Mouse (Mus musculus) CH12.LX (cell line): ENCODE results near the gene Ndufs1.

Experiments
- BHLHE40 ChIP-seq: IDR thresholded peaks from 2 replicates; pipeline ENCODE4 v1.6.1; 2011; ENCODE audit warnings: mild to moderate bottlenecking, low read depth, low read length, improper control_type of control experiment
- E2F4 ChIP-seq: IDR thresholded peaks from 2 replicates; pipeline ENCODE4 v1.6.1; 2011; ENCODE audit warnings: low read depth, low read length, improper control_type of control experiment; ENCODE audit not compliant: insufficient replicate concordance
- USF2 ChIP-seq: conservative IDR thresholded peaks from 2 replicates; pipeline ENCODE4 v1.6.1; 2011; ENCODE audit warnings: low read depth, low read length, improper control_type of control experiment

DNA sequence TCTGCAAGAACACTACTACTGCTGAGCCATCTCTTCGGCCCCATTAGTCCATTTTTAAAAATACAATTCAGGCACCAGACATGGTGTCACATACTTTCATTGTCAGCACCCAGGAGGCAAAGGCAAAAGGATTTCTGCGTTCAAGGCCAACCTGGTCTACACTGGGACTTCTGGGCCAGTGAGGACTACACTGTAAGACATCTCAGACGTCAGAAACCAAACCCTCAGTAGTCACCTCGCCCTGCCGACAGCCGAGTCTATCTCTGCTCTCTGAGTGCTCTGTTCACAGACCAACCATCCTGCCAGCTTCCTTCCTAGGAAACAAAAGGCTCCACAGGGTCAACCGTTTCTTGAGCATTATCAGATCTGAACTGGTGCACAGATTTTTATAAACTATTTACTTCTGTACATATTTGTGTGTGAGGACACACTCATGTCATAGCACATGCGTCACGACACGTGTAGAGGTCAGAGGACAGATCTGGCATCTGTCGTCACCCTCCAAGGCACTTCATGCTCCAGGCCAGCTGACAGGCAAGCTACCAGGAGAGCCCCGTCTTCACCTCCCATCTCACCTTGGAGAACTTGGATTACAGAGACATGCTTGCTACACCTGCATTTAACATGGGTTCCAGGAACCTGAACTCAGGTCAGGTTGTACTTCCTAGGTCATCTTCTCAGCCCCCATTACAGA is 73.7 kb downstream of the Ndufs1 start:
- TF ChIP-seq E2F4 (no peak), BHLHE40 (no peak), USF2 (no peak)
